Mouse (Mus musculus): Measurements from ENCODE around the gene Faim2. TPM values are rescaled to one million over a fixed set of nuclear protein-coding genes. Genes with fewer than 3 reads are reported as not detected.

The Faim2 gene
- polyA plus RNA-seq, 1 experiment from 2014 or later = 0.81 TPM

GRCm38 (mm10) chr15:99498356-99498755 lies 29.6 kb downstream of the Faim2 start:
- DNase-seq (ENCODE audit: low spot score) (no peak), ATAC-seq (ENCODE audit: low FRiP score, low TSS enrichment) (no peak)
- H3K27ac ChIP-seq (replicated peaks) = no peak overlapping the region
- H3K9me3 ChIP-seq (ENCODE audit: control insufficient read depth, low read length) = no peaks in the 10 kb centered on the region
- WGBS = 55% methylated on average over 4 of the region's 4 CpGs
- no peak overlapping the region for H3K4me2 ChIP-seq (replicated peaks; ENCODE audit: low read depth)
- no peak overlapping the region for H3K9ac ChIP-seq (ENCODE audit: low read length)
- no peak overlapping the region for H3K4me3 ChIP-seq (ENCODE audit: low read depth, low read length)
- TF ChIP-seq EP300 (optimal IDR thresholded peaks at IDR 0.05) (no peak), CTCF (IDR thresholded peaks at IDR 0.05; ENCODE audit: low read depth) (no peak)
- no peaks in the 10 kb centered on the region for H3K27me3 ChIP-seq (ENCODE audit: control insufficient read depth, insufficient read depth, low read length)
- no peaks in the 10 kb centered on the region; the same call in 1 of the 2 replicates for H3K4me1 ChIP-seq (replicated peaks; ENCODE audit: control insufficient read depth, insufficient read depth)
- H3K36me3 ChIP-seq (ENCODE audit: control insufficient read depth, insufficient read depth, low read length) = no peaks in the 10 kb centered on the region

GRCm38 (mm10) chr15:99497527-99498242 lies 30.3 kb downstream of the Faim2 start:
- Histone ChIP-seq H3K9me3 (ENCODE audit: control insufficient read depth, low read length) (no peaks in the 10 kb centered on the region), H3K36me3 (ENCODE audit: control insufficient read depth, insufficient read depth, low read length) (no peaks in the 10 kb centered on the region), H3K27ac (replicated peaks) (no peak overlapping the region), H3K4me1 (replicated peaks; ENCODE audit: control insufficient read depth, insufficient read depth) (no peaks in the 10 kb centered on the region; the same call in 1 of the 2 replicates), H3K4me2 (replicated peaks; ENCODE audit: low read depth) (no peak overlapping the region), H3K9ac (ENCODE audit: low read length) (no peak overlapping the region), H3K27me3 (ENCODE audit: control insufficient read depth, insufficient read depth, low read length) (no peaks in the 10 kb centered on the region), H3K4me3 (ENCODE audit: low read depth, low read length) (no peak overlapping the region)
- ATAC-seq (ENCODE audit: low FRiP score, low TSS enrichment) (no peak), DNase-seq (ENCODE audit: low spot score) (no peak)
- TF ChIP-seq EP300 (optimal IDR thresholded peaks at IDR 0.05) = no peak
- no peak for TF ChIP-seq CTCF (IDR thresholded peaks at IDR 0.05; ENCODE audit: low read depth)
- 43% methylated on average over 12 of the region's 12 CpGs for WGBS

GRCm38 (mm10) chr15:99497061-99497460 lies 30.9 kb downstream of the Faim2 start:
- Histone ChIP-seq H3K4me1 (replicated peaks; ENCODE audit: control insufficient read depth, insufficient read depth) (no peaks in the 10 kb centered on the region; the same call in 1 of the 2 replicates), H3K9me3 (ENCODE audit: control insufficient read depth, low read length) (no peaks in the 10 kb centered on the region), H3K4me3 (ENCODE audit: low read depth, low read length) (no peak overlapping the region), H3K36me3 (ENCODE audit: control insufficient read depth, insufficient read depth, low read length) (no peaks in the 10 kb centered on the region), H3K9ac (ENCODE audit: low read length) (no peak overlapping the region), H3K27me3 (ENCODE audit: control insufficient read depth, insufficient read depth, low read length) (no peaks in the 10 kb centered on the region), H3K27ac (replicated peaks) (no peak overlapping the region), H3K4me2 (replicated peaks; ENCODE audit: low read depth) (no peak overlapping the region)
- TF ChIP-seq EP300 (optimal IDR thresholded peaks at IDR 0.05) = no peak
- TF ChIP-seq CTCF (IDR thresholded peaks at IDR 0.05; ENCODE audit: low read depth) = peak; percentile 92
- DNase-seq (ENCODE audit: low spot score) = peak; percentile 55
- no peak for ATAC-seq (ENCODE audit: low FRiP score, low TSS enrichment)
- whole genome bisulfite sequencing = 10% methylated on average over 4 of the region's 4 CpGs

- DNase-seq (ENCODE audit: low spot score) = no peak
- Histone ChIP-seq H3K27me3 (ENCODE audit: control insufficient read depth, insufficient read depth, low read length) (no peaks in the 10 kb centered on the region), H3K9me3 (ENCODE audit: control insufficient read depth, low read length) (no peaks in the 10 kb centered on the region), H3K27ac (replicated peaks) (no peak overlapping the region), H3K9ac (ENCODE audit: low read length) (no peak overlapping the region), H3K4me1 (replicated peaks; ENCODE audit: control insufficient read depth, insufficient read depth) (no peaks in the 10 kb centered on the region), H3K4me2 (replicated peaks; ENCODE audit: low read depth) (no peak overlapping the region), H3K36me3 (ENCODE audit: control insufficient read depth, insufficient read depth, low read length) (no peaks in the 10 kb centered on the region), H3K4me3 (ENCODE audit: low read depth, low read length) (no peak overlapping the region)
- ATAC-seq (ENCODE audit: low FRiP score, low TSS enrichment) = no peak; the same call in 1 of the 2 replicates
- WGBS = 57% methylated on average over 6 of the region's 6 CpGs
- TF ChIP-seq CTCF (IDR thresholded peaks at IDR 0.05; ENCODE audit: low read depth) = no peak
- no peak for TF ChIP-seq EP300 (optimal IDR thresholded peaks at IDR 0.05)
Observed at GRCm38 (mm10) chr15:99484745-99485144, 43.2 kb downstream of the Faim2 start.

DNA sequence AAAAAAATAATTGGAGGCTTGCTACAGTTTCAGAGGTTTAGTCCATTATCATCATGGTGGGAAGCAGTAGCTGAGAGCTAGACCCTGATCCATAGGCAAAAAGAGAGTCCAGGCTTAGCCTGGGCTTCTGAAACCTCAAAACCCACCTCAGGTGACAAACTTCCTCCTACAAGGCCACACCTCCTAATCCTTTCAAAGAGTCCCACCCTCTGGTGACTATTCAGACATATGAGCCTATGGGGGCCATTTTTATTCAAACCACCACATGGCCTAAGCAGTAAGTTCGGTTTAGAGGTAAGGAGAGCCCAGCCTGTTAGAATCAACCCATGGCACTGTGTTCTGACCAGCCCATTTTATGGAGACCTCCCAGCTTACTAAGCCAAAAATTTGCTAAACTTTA lies 52.2 kb downstream of the Faim2 start:
- Histone ChIP-seq H3K27ac (replicated peaks) (no peak overlapping the region), H3K27me3 (ENCODE audit: control insufficient read depth, insufficient read depth, low read length) (no peaks in the 10 kb centered on the region), H3K4me2 (replicated peaks; ENCODE audit: low read depth) (no peak overlapping the region), H3K9me3 (ENCODE audit: control insufficient read depth, low read length) (no peaks in the 10 kb centered on the region), H3K4me3 (ENCODE audit: low read depth, low read length) (no peak overlapping the region), H3K36me3 (ENCODE audit: control insufficient read depth, insufficient read depth, low read length) (no peaks in the 10 kb centered on the region), H3K4me1 (replicated peaks; ENCODE audit: control insufficient read depth, insufficient read depth) (no peaks in the 10 kb centered on the region), H3K9ac (ENCODE audit: low read length) (no peak overlapping the region)
- ATAC-seq (ENCODE audit: low FRiP score, low TSS enrichment) (no peak), DNase-seq (ENCODE audit: low spot score) (no peak)
- 75% methylated on average over 1 of the region's 1 CpGs for WGBS
- TF ChIP-seq CTCF (IDR thresholded peaks at IDR 0.05; ENCODE audit: low read depth) = no peak
- no peak for TF ChIP-seq EP300 (optimal IDR thresholded peaks at IDR 0.05)

- TF ChIP-seq EP300 (optimal IDR thresholded peaks at IDR 0.05) (no peak), CTCF (IDR thresholded peaks at IDR 0.05; ENCODE audit: low read depth) (peak; percentile 63)
- under 1% methylated on average over 26 of the region's 26 CpGs for WGBS
Observed at GRCm38 (mm10) chr15:99474576-99474926, 53.4 kb downstream of the Faim2 start, which contains the start of gene Bcdin3d. Gene Bcdin3d, minus strand, starts transcription at chr15:99474730.

More at GRCm38 (mm10) chr15:99474576-99474926, 53.4 kb downstream of the Faim2 start, which contains the start of gene Bcdin3d:
- no peaks in the 10 kb centered on the region for H3K27me3 ChIP-seq (ENCODE audit: control insufficient read depth, insufficient read depth, low read length)
- peak within 1 kb of the TSS; percentile 90 for H3K27ac ChIP-seq (replicated peaks)
- peak within 1 kb of the TSS; percentile 65 for H3K4me2 ChIP-seq (replicated peaks; ENCODE audit: low read depth)
- ATAC-seq (ENCODE audit: low FRiP score, low TSS enrichment) = peak; percentile 84
- no peaks in the 10 kb centered on the region for H3K36me3 ChIP-seq (ENCODE audit: control insufficient read depth, insufficient read depth, low read length)
- H3K4me3 ChIP-seq (ENCODE audit: low read depth, low read length) = peak within 1 kb of the TSS; percentile 79
- H3K4me1 ChIP-seq (replicated peaks; ENCODE audit: control insufficient read depth, insufficient read depth) = no peaks in the 10 kb centered on the region
- peak within 1 kb of the TSS; percentile 85 for H3K9ac ChIP-seq (ENCODE audit: low read length)
- DNase-seq (ENCODE audit: low spot score) = peak; percentile 88
- H3K9me3 ChIP-seq (ENCODE audit: control insufficient read depth, low read length) = no peaks in the 10 kb centered on the region
